Mouse (Mus musculus) neural tube, embryonic 12.5 days (tissue): ENCODE measurements around the gene Thrb. TPM values are rescaled to one million over a fixed set of nuclear protein-coding genes. Genes with fewer than 3 reads are reported as not detected.

ENCODE experiments used
- ATAC-seq: fragments of 200-750 bp; cut with Nextera tagmentation; 2 replicates; pipeline ENCODE4 v1.8.0; 2017; ENCODE audit warnings: low read depth, mild to moderate bottlenecking, moderate TSS enrichment, moderate library complexity; ENCODE audit not compliant: low FRiP score
- H3K27ac ChIP-seq: fragments of 300-500 bp; sonication (generic); 2 replicates; pipeline ENCODE4 v1.5.1; 2016
- H3K27me3 ChIP-seq: fragments of 300-500 bp; sonication (generic); replicated peaks from 2 replicates; pipeline ENCODE4 v1.6.1; 2016; ENCODE audit warnings: mild to moderate bottlenecking
- H3K36me3 ChIP-seq: fragments of 300-500 bp; sonication (generic); 2 replicates; pipeline ENCODE4 v1.6.1; 2016; ENCODE audit warnings: mild to moderate bottlenecking
- H3K4me1 ChIP-seq: fragments of 300-500 bp; sonication (generic); 2 replicates; pipeline ENCODE4 v1.6.1; 2016
- H3K4me2 ChIP-seq: fragments of 300-500 bp; sonication (generic); replicated peaks from 2 replicates; pipeline ENCODE4 v1.6.1; 2016; ENCODE audit warnings: mild to moderate bottlenecking
- H3K4me3 ChIP-seq: fragments of 300-500 bp; sonication (generic); 2 replicates; pipeline ENCODE4 v1.5.1; 2016
- H3K9ac ChIP-seq: fragments of 300-500 bp; sonication (generic); 2 replicates; pipeline ENCODE4 v1.6.1; 2016; ENCODE audit warnings: mild to moderate bottlenecking
- H3K9me3 ChIP-seq: fragments of 300-500 bp; sonication (generic); 2 replicates; pipeline ENCODE4 v1.6.1; 2016; ENCODE audit warnings: mild to moderate bottlenecking
- WGBS: fragments of 180-500 bp; shearing (Covaris S2); methylation state at CpG from one replicate; pipeline ENCODE4 v1.1.7; 2016; 5-methylcytosine and 5-hydroxymethylcytosine counted together
- polyA plus RNA-seq: library from polyadenylated mRNA; unstranded; fragments of >200 nt; fragmentation: Nextera tagmentation; extraction: Ambion mirVana; gene quantifications from 2 replicates; pipeline ENCODE4 v1.2.1, GENCODE M21; 2016

Gene Thrb
- polyA plus RNA-seq, 1 experiment from 2014 or later: 0.34 TPM

DNA sequence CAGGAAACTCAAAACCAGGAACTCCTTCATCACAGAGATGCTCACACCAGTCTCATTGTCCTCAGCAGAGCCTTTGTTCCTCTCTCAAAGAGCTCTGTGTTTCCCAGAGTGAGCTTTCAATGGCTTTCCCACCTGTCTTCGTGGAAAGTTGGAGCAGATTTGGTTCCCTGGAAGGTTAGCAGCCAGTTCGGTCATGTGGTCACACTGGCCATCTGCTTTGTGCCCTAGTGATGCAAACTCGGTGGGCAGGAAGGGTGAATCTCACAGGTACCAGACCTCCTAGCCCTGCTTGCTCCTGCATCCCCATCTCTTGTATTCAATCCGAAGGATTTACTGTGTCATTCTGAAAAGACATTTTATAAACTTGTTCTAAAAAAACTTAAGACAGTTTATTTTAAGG, 151.0 kb downstream of the Thrb start:
- Histone ChIP-seq H3K9ac (no peak overlapping the region), H3K4me3 (no peak overlapping the region), H3K4me1 (no peaks in the 10 kb centered on the region), H3K9me3 (no peaks in the 10 kb centered on the region), H3K27ac (no peak overlapping the region), H3K27me3 (no peaks in the 10 kb centered on the region), H3K36me3 (no peaks in the 10 kb centered on the region), H3K4me2 (no peak overlapping the region)
- 75% methylated on average over 4 of the region's 4 CpGs for WGBS
- ATAC-seq: no peak

DNA sequence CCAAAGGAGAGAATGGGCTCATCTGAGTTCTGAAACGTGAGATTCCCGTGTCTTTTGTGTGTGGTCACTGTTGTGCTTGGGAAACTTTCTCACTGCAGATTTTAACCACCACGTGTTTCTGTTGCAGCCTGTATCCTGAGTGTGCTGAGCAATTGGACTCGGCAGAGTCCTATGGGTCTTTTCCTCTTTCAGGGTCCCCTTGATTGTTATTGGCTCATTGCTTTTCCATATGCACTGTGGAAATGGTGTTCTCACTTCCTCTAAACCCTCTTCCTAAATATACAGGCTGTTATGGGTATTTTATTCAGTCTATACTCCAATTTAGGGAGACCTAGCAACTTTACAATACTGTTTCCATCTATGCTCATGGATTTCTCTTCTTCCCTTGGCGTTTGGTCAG, 152.4 kb downstream of the Thrb start:
- WGBS: 82% methylated on average over 5 of the region's 5 CpGs
- no peak overlapping the region for H3K9ac ChIP-seq
- no peak overlapping the region for H3K4me2 ChIP-seq
- no peaks in the 10 kb centered on the region for H3K36me3 ChIP-seq
- H3K9me3 ChIP-seq: no peaks in the 10 kb centered on the region
- no peak overlapping the region for H3K27ac ChIP-seq
- H3K4me3 ChIP-seq: no peak overlapping the region
- no peaks in the 10 kb centered on the region for H3K27me3 ChIP-seq
- ATAC-seq: no peak
- H3K4me1 ChIP-seq: no peaks in the 10 kb centered on the region

DNA sequence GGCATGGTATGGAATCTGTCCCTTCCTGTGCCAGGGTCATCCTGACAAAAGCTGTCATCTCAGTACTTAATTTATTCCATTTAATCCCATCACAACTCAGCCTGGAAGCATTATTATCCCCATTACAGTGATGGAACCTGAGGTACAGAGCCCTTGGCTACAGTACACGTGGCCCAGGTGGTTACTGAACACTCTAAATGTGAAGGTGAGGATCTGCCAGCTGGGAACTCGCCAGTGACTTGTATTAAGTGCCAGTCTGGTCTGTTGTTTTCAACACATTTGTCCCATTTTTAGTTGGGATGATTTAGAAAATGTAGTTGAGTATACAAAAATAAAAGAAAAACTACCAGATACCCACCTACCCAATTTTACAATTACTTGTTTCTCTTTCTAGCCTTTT, 155.0 kb downstream of the Thrb start:
- no peak overlapping the region for H3K27ac ChIP-seq
- no peak overlapping the region for H3K4me2 ChIP-seq
- H3K9ac ChIP-seq: no peak overlapping the region
- ATAC-seq: no peak
- H3K27me3 ChIP-seq: no peaks in the 10 kb centered on the region
- no peaks in the 10 kb centered on the region for H3K9me3 ChIP-seq
- 79% methylated on average over 2 of the region's 2 CpGs for whole genome bisulfite sequencing
- no peaks in the 10 kb centered on the region for H3K36me3 ChIP-seq
- no peaks in the 10 kb centered on the region for H3K4me1 ChIP-seq
- no peak overlapping the region for H3K4me3 ChIP-seq

DNA sequence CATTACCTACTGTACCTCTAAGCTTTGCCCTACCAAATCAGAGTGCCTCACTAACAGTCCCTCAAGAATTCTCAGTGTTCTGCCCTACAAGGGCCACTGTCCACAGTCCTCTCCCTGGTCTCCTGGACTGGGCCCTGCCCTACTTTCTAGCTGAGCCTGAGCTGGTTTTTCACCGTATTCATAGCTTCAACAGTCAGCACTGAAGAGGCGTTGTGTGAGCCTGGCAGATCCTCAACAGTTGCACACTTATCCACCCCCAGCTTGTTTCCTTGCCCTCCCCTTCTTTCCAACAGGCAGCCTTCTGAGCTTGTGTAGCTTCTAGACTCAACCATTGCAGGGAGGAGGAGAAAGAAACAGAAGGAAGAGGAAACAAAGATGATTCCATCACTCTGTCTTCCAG, 158.0 kb downstream of the Thrb start:
- ATAC-seq: no peak
- Histone ChIP-seq H3K36me3 (no peaks in the 10 kb centered on the region), H3K27ac (no peak overlapping the region), H3K4me3 (no peak overlapping the region), H3K27me3 (no peaks in the 10 kb centered on the region), H3K9ac (no peak overlapping the region), H3K4me2 (no peak overlapping the region), H3K9me3 (no peaks in the 10 kb centered on the region), H3K4me1 (no peaks in the 10 kb centered on the region)
- 96% methylated on average over 2 of the region's 2 CpGs for WGBS

DNA sequence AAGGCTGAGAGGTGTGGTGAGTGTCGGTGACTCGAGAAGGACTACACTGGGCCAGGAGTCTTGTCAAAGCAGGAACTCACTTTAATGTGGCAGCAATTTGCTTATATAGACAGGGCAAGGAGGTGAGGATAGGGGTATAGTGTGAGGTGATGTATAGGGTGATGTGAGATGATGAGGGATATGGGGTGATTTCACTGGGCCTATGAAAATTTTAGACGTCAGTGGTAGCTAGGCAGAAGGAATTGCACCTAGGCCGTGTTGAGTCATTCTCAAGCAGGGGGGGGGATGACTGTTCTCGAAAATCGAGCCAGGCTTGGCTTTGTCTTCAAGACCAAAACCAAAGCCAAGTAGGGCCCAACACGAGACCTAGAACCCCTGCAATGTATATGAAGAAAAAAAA, 162.7 kb downstream of the Thrb start:
- Histone ChIP-seq H3K27ac (no peak overlapping the region), H3K4me3 (no peak overlapping the region), H3K9ac (no peak overlapping the region), H3K36me3 (no peaks in the 10 kb centered on the region), H3K9me3 (no peaks in the 10 kb centered on the region), H3K4me2 (no peak overlapping the region), H3K27me3 (no peaks in the 10 kb centered on the region), H3K4me1 (no peaks in the 10 kb centered on the region)
- ATAC-seq: no peak
- WGBS: 86% methylated on average over 7 of the region's 7 CpGs

DNA sequence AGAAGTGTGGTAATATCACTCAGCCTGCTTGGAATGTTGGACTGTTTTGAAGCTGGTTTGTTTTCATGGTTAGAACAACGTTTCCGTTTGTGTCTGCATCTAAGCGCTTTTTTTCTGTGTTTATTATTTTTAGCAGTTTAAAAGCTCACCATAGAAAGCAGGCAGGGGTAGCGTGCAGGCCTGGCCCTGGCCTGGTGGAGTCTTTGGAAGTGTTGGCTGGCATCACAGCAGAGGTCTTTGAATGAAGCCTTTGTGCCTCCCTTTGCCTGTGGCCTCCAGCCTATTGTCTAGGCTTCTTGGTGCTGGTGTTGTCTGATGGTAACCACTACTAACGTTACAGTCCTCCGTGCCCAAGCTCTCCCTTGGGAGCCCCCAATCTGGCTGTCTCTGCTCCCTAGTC, 167.3 kb downstream of the Thrb start:
- no peak overlapping the region for H3K27ac ChIP-seq
- H3K4me3 ChIP-seq: no peak overlapping the region
- H3K4me1 ChIP-seq: no peaks in the 10 kb centered on the region
- no peak overlapping the region for H3K4me2 ChIP-seq
- no peaks in the 10 kb centered on the region for H3K9me3 ChIP-seq
- ATAC-seq: no peak
- 51% methylated on average over 6 of the region's 6 CpGs for WGBS
- no peaks in the 10 kb centered on the region for H3K36me3 ChIP-seq
- no peak overlapping the region for H3K9ac ChIP-seq
- H3K27me3 ChIP-seq: no peaks in the 10 kb centered on the region

DNA sequence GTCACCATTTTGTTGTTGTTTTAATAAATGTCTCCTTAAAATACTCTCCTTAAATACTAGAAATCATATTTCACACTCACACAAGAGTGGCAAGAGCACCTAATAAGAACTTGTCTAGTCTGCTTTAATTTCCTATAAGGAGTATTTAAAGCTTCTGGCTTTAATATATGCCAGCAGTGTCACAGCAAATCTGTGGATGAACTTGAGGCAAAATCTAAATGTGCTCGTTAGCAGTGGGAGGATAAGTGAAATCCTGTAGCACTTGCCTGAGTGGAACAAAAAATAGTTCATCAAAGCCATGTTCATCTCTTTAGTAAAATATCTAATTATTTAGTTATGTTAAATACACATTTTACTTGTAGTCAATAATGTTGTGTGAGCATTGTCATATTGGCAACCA, 175.7 kb downstream of the Thrb start:
- 94% methylated on average over 1 of the region's 1 CpGs for WGBS

DNA sequence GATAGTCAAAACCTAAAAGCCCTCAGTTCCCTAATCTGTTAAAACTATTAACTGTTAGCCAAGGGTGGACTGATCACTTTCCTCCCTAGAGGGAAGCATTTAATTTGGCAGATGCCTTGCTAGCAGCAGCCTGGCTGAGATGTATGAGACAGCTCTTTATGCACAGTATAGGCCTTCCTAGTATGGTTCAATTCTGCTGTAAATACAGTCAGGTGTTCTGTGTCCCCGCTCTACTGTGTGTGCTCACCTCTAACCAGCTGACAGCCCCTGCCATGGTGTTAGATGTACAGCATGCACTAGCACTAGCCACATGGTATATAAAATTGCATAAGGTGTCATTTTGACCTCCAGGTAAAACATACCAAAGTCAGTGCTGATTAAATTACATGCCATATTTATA, 176.7 kb downstream of the Thrb start:
- ATAC-seq: no peak
- Histone ChIP-seq H3K9me3 (no peaks in the 10 kb centered on the region), H3K4me3 (no peak overlapping the region), H3K4me1 (no peaks in the 10 kb centered on the region), H3K4me2 (no peak overlapping the region), H3K36me3 (no peaks in the 10 kb centered on the region), H3K27ac (no peak overlapping the region), H3K9ac (no peak overlapping the region), H3K27me3 (no peaks in the 10 kb centered on the region)
- 95% methylated on average over 1 of the region's 1 CpGs for WGBS

More for the DNA sequence above, 175.7 kb downstream of the Thrb start:
- H3K4me3 ChIP-seq: no peak overlapping the region
- no peak overlapping the region for H3K9ac ChIP-seq
- no peak overlapping the region for H3K4me2 ChIP-seq
- no peak overlapping the region for H3K27ac ChIP-seq
- no peaks in the 10 kb centered on the region for H3K9me3 ChIP-seq
- no peaks in the 10 kb centered on the region for H3K27me3 ChIP-seq
- no peaks in the 10 kb centered on the region for H3K4me1 ChIP-seq
- H3K36me3 ChIP-seq: no peaks in the 10 kb centered on the region
- ATAC-seq: no peak

DNA sequence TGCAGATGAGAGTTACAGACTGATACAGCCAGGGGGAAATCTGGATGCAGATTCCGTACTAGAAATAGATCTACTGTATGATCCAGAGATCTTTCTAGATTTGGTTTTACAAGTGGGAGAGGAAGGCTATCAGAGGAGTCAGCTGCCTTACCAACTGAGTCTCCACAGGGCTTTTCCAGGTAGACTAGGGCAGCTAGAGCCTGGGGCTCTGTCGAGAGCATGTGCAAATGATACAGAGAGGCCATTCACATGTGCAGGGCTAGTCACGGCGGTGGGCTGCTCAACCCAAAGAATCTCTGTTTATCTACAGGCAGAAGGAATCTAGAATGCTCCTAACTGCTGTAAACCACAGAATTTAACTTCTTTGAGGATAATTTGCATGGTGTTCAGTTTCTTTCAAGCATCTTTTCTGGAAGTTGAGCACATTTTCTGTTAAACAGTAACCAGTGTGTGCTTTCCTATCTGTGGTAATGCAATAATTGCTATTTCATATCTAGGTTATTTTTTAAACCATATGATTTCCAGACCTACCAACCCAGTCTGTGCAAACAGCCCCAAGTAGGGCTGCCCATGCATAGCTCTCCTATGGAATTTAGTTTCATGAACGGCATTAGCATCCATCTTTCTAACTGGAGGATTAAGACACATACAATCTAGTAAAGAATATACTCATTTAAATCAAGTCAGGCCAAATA, 185.1 kb downstream of the Thrb start:
- no peaks in the 10 kb centered on the region for H3K9me3 ChIP-seq
- no peak for ATAC-seq
- WGBS: 89% methylated on average over 5 of the region's 5 CpGs

DNA sequence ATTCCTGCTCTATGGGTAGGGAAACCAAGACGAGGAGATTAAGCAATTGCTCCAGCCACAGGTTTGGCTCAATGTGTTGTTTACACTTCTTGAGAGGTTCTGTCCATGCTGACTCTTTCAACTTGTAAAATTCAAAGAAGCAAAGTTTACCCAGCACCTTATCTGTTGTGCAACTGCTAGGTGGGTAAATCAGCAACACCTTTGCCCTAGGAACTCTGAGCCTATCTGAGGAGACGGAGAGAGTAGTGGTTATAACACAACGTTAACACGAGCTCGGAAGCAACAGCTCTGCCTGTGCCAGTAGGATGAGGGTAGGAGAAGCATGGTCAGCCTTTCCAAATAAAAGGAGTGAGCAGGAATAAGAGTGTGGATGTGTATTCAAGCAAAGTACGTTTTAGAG, 185.8 kb downstream of the Thrb start:
- no peaks in the 10 kb centered on the region for H3K9me3 ChIP-seq
- H3K36me3 ChIP-seq: no peaks in the 10 kb centered on the region
- H3K4me1 ChIP-seq: no peaks in the 10 kb centered on the region
- WGBS: 83% methylated on average over 6 of the region's 6 CpGs
- H3K27ac ChIP-seq: no peak overlapping the region
- no peak overlapping the region for H3K9ac ChIP-seq
- H3K4me3 ChIP-seq: no peak overlapping the region
- H3K27me3 ChIP-seq: no peaks in the 10 kb centered on the region
- H3K4me2 ChIP-seq: no peak overlapping the region
- ATAC-seq: no peak

More for the DNA sequence above, 185.1 kb downstream of the Thrb start:
- Histone ChIP-seq H3K4me1 (no peaks in the 10 kb centered on the region), H3K4me2 (no peak overlapping the region), H3K27me3 (no peaks in the 10 kb centered on the region), H3K4me3 (no peak overlapping the region), H3K36me3 (no peaks in the 10 kb centered on the region), H3K9ac (no peak overlapping the region), H3K27ac (no peak overlapping the region)

DNA sequence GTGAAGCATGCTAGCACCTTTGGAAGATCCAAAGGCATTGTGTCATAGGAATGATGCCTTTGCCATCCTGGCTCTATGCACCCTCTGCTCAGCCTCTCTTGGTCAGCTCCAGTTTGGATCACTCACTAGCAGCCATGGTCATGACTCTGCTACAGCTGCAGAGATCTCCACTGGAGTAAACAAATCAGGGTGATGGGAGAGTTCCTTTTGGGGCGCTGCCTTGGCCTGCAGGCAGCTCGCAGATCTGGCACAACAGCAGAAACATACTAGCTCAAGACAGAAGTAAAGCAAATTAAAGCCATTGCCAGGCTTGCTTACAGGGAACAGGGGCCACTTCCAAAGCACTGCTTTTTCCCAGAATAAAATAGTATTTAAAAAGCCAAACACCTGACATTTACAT, 186.6 kb downstream of the Thrb start:
- 87% methylated on average over 2 of the region's 2 CpGs for WGBS
- H3K9me3 ChIP-seq: no peaks in the 10 kb centered on the region
- no peak for ATAC-seq
- no peak overlapping the region for H3K27ac ChIP-seq
- no peak overlapping the region for H3K9ac ChIP-seq
- H3K4me3 ChIP-seq: no peak overlapping the region
- no peaks in the 10 kb centered on the region for H3K27me3 ChIP-seq
- H3K4me2 ChIP-seq: no peak overlapping the region
- H3K4me1 ChIP-seq: no peaks in the 10 kb centered on the region
- no peaks in the 10 kb centered on the region for H3K36me3 ChIP-seq

DNA sequence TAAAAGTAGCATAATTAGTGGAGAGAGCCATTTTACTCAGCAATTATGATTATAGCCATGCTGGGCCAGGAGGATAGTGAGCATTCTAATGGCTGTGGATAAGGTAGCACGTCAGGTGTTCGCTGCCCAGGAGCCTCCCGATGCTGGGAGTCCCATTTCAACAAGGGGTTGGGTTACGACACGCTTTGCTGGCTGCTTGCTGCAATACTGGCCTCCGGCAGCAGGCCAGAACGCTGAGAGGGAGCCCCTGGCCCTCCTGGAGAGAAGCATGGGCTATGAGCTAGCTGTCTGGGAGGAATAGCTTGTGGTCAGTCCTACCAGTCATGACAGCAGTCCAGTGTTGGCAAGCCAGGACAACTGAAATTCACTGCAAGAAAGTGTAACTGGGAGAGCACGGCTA, 187.2 kb downstream of the Thrb start:
- Histone ChIP-seq H3K4me1 (no peaks in the 10 kb centered on the region), H3K27ac (no peak overlapping the region), H3K4me3 (no peak overlapping the region), H3K27me3 (no peaks in the 10 kb centered on the region), H3K9ac (no peak overlapping the region), H3K36me3 (no peaks in the 10 kb centered on the region), H3K4me2 (no peak overlapping the region), H3K9me3 (no peaks in the 10 kb centered on the region)
- 66% methylated on average over 8 of the region's 8 CpGs for WGBS
- ATAC-seq: no peak

DNA sequence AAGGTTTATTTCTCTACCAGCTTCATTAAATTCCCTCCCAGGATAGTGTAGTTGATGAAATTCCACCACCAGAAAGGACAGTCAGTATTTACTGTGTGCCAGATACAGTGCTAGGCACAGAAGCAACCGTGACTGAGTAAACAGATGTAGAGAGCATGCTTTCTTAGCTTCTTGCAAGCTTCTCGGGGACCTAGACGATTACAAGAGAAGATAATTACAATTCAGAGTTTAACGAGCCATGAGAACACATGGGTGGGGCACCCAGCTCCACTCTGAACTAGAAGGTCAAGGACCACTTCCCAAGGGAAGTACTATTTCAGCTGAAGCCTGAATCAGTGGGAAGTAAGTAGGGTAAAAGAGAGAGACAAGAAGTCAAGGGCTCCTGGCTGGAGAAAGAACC, 190.3 kb downstream of the Thrb start:
- Histone ChIP-seq H3K9me3 (no peaks in the 10 kb centered on the region), H3K4me2 (no peak overlapping the region), H3K27ac (no peak overlapping the region), H3K27me3 (no peaks in the 10 kb centered on the region), H3K36me3 (no peaks in the 10 kb centered on the region), H3K4me1 (no peaks in the 10 kb centered on the region), H3K9ac (no peak overlapping the region), H3K4me3 (no peak overlapping the region)
- WGBS: 52% methylated on average over 4 of the region's 4 CpGs
- no peak for ATAC-seq
